Mouse (Mus musculus) cerebellum, adult 2 months (tissue): ENCODE measurements around the gene Ulk4.

Experiments used
- CTCF ChIP-seq: fragments of 200-500 bp; IDR thresholded peaks from 2 replicates; pipeline ENCODE4 v1.5.1; 2011; ENCODE audit warnings: low read depth, mild to moderate bottlenecking, control low read depth, low read length, moderate library complexity, borderline replicate concordance; ENCODE audit not compliant: insufficient read depth
- POLR2A ChIP-seq: fragments of 200-500 bp; IDR thresholded peaks from 2 replicates; pipeline ENCODE4 v1.6.1; 2011; ENCODE audit warnings: low read length, control low read depth, borderline replicate concordance; ENCODE audit not compliant: insufficient read depth

DNA sequence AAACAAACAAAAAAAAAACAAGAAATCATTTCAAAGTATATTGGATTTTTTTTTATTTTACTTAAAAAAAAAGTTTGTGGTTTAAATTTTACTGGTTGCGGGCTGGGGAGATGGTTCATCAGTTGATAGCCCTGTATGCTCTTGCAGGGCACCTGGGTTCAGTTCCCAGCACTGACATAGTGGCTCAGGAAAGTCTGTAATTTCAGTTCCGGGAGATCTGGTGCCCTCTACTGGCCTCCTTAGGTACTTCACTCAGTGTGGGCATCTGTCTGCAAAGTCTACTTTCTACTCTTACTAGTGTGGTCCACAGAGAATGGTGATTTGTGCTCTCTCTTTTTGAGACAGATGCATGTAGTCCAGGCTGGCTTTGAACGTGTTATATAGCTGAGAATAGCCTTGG, 7.4 kb upstream of the Ulk4 start:
- TF ChIP-seq CTCF = peak; percentile 35; the same call in 1 of the 2 replicates
- no peak for TF ChIP-seq POLR2A
